Mouse (Mus musculus): ENCODE results near the gene Megf8.

DNA sequence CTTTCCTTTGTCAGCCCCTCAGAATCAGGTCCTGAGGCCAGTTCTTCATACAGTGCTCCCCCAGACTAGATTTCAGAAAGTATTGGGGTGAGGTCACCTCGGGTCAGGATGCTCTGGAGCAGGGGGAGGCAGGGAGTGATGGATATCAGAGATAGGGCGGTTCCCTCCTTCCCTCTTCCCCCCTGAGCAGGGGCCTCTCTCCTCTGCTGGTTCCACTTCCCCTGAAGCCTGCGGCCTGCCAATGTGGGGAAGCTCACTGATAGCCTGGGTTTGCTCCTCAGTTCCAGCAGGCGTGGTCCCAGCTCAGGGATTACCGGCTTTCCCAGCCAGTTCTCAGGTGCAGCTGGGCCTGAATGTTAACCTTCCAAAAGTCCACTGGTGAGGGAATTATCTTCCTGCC is 33.3 kb upstream of the Megf8 start:
- TF ChIP-seq POLR2A (IDR thresholded peaks at IDR 0.05; ENCODE audit: extremely low read depth, insufficient read depth, low read length), result no peak
- no peak for TF ChIP-seq CTCF (IDR thresholded peaks at IDR 0.05; ENCODE audit: extremely low read depth, insufficient read depth, low read length)
